Mouse (Mus musculus) bone marrow macrophage, adult 2 months (primary cell): Measurements from ENCODE around the gene Brat1. TPM values are rescaled to one million over a fixed set of nuclear protein-coding genes. Genes with fewer than 3 reads are reported as not detected.
A peak's percentile ranks its signal among the peaks of the same experiment; 100 is the strongest.

Source experiments
- H3K27ac ChIP-seq: 2 replicates; pipeline ENCODE4 v1.5.1; 2012; ENCODE audit warnings: low read depth, low read length; ENCODE audit not compliant: insufficient read depth
- H3K4me1 ChIP-seq: 2 replicates; pipeline ENCODE4 v1.6.1; 2012; ENCODE audit warnings: low read length; ENCODE audit not compliant: control insufficient read depth, insufficient read depth
- H3K4me3 ChIP-seq: 2 replicates; pipeline ENCODE4 v1.5.1; 2012; ENCODE audit warnings: mild to moderate bottlenecking, low read length, moderate library complexity; ENCODE audit not compliant: insufficient read depth
- CTCF ChIP-seq: IDR thresholded peaks from 2 replicates; pipeline ENCODE4 v1.5.1; 2012; ENCODE audit warnings: low read depth, mild to moderate bottlenecking, low read length, moderate library complexity
- POLR2A ChIP-seq: IDR thresholded peaks from 2 replicates; pipeline ENCODE4 v1.6.1; 2012; ENCODE audit warnings: mild to moderate bottlenecking, low read depth, low read length, borderline replicate concordance
- polyA plus RNA-seq: library from polyadenylated mRNA; stranded (reverse); fragments of >200 nt; gene quantifications from 2 replicates; pipeline ENCODE4 v1.2.4, GENCODE M21; 2012; ENCODE audit not compliant: missing spikeins, insufficient read depth, insufficient read length

Gene Brat1
- polyA plus RNA-seq, 1 experiment, result 13.5 TPM

GRCm38 (mm10) chr5:140723822-140724221, 19.0 kb downstream of the Brat1 start, which contains the start of gene Amz1:
TSS of gene Amz1 (plus strand) at chr5:140724127.
- TF ChIP-seq CTCF, result no peak
- no peak for TF ChIP-seq POLR2A
- H3K27ac ChIP-seq, result no peak within 1 kb of the TSS
- H3K4me3 ChIP-seq, result no peak within 1 kb of the TSS
- H3K4me1 ChIP-seq, result peaks cover 21% of the 10 kb centered on the region

GRCm38 (mm10) chr5:140726062-140726839, 21.4 kb downstream of the Brat1 start:
- H3K4me3 ChIP-seq, result no peak overlapping the region
- TF ChIP-seq POLR2A (no peak), CTCF (no peak)
- H3K27ac ChIP-seq, result no peak overlapping the region
- H3K4me1 ChIP-seq, result peaks cover 20% of the 10 kb centered on the region

GRCm38 (mm10) chr5:140726946-140727740, 22.3 kb downstream of the Brat1 start:
- no peak overlapping the region for H3K27ac ChIP-seq
- no peak for TF ChIP-seq CTCF
- no peak for TF ChIP-seq POLR2A
- no peak overlapping the region for H3K4me3 ChIP-seq
- peaks cover 16% of the 10 kb centered on the region for H3K4me1 ChIP-seq

- TF ChIP-seq CTCF (no peak), POLR2A (no peak)
- Histone ChIP-seq H3K4me1 (peaks cover 27% of the 10 kb centered on the region), H3K27ac (no peak overlapping the region), H3K4me3 (no peak overlapping the region)
These were observed 26.4 kb downstream of the Brat1 start for GRCm38 (mm10) chr5:140731040-140731797.

DNA sequence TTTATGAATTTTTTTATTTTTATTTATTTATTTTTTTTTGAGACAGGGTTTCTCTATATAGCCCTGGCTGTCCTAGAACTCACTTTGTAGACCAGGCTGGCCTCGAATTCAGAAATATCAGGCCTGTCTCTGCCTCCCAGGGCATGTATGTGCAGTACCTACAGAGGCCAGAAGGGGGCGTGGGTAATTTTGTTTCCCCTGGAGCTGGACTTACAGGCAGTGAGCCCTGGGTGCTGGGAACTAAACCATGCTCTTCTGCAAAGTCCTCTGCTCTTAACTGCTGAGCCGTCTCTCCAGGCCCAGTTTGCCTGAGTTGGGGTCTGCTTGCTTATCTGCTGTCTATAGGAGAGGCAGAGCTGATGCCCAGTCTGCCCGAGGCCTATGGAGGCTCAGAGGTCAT, 27.4 kb downstream of the Brat1 start:
- Histone ChIP-seq H3K4me1 (peaks cover 35% of the 10 kb centered on the region), H3K4me3 (no peak overlapping the region)
- TF ChIP-seq CTCF (peak; percentile 60), POLR2A (no peak)

GRCm38 (mm10) chr5:140733336-140733735, 28.5 kb downstream of the Brat1 start:
- H3K27ac ChIP-seq, result peak overlapping the region; percentile 11; the same call in 1 of the 2 replicates
- TF ChIP-seq POLR2A, result no peak
- no peak for TF ChIP-seq CTCF
- H3K4me1 ChIP-seq, result peaks cover 45% of the 10 kb centered on the region
- no peak overlapping the region for H3K4me3 ChIP-seq

More for the DNA sequence above, 27.4 kb downstream of the Brat1 start:
- H3K27ac ChIP-seq, result no peak overlapping the region

DNA sequence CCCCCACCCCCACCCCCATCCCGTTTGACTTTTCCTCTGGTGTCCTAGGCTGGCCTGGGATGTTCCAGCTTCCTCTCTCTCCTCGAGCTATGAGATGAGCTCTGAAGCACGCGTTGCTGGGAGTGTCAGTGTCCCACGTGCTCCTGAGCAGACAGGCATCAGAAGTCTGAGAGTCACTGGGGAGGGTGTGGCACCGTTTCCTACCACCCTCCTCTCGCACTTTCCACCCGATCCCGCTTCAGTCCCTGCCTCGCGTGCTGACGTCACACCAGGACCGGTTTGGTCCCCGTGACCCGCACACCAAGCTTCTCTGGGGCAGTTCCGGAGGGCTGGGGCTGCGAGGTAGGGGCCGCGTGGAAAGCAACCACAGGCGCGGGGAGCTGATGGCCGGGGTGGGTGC, 30.5 kb downstream of the Brat1 start:
- Histone ChIP-seq H3K27ac (peak overlapping the region; percentile 55), H3K4me3 (peak overlapping the region; percentile 84), H3K4me1 (peaks cover 55% of the 10 kb centered on the region)
- TF ChIP-seq CTCF, result no peak
- TF ChIP-seq POLR2A, result no peak

DNA sequence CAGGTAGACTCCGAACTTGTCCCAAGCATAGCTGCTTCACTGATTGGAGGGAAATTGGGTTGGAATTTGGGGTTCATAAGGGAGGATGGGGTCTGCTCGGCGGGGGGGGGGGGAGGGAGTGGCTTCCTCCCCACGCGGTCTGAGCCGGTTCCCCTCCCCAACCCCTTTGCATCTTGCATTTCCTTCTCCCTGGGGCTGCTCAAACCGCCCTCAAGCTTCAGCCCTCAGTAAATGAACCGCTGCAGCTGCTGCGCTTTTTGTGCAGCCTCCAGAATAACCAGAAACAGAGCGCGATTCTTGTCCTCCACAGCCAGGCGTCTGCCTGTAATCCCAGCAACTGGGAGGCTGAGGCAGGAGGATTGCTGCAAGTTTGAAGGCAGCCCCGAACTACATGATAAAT, 31.4 kb downstream of the Brat1 start:
- peak overlapping the region; percentile 55; the same call in 1 of the 2 replicates for H3K27ac ChIP-seq
- no peak for TF ChIP-seq POLR2A
- no peak for TF ChIP-seq CTCF
- H3K4me1 ChIP-seq, result peaks cover 54% of the 10 kb centered on the region
- H3K4me3 ChIP-seq, result peak overlapping the region; percentile 84

DNA sequence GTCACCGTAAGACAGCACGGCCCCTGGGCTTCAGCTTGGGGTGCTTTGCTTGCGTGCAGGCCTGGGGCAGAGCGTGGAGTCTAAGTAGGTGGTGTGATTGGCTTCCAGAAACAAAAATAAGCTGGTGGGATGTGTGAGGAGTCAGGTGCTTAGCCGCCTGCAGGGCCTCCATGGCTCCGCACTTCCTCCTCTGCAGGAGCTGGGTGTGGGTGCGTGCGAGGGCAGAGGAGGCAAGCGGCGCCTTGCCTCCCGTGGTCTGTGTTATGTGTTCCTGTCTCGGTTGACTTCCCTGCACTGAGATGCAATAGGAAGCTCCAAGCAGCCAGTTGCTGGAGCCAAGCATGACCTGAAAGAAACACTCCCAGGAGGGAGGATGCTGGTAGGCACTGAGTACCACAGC, 35.0 kb downstream of the Brat1 start:
- TF ChIP-seq CTCF, result no peak
- TF ChIP-seq POLR2A, result no peak
- Histone ChIP-seq H3K4me3 (no peak overlapping the region), H3K4me1 (peaks cover 32% of the 10 kb centered on the region), H3K27ac (peak overlapping the region; percentile 61)

DNA sequence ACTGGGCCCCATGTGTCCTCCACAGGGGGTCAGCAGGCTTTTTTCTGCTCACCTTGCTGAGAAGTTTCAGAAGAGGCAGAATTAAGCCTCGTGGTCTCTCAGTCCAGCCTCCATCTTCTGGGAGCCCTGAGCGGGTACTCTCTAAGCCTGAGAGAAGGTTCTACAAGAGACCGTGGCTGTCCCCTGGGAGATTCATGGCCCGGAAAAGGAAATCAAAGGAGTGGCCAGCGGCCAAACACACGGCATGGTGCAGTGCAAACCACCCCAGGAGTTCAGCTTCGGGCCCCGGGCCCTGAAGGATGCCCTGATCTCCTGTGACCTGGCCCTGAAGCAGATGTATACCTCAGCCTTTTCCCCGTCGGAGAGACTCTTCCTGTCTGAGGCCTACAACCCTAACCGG, 36.2 kb downstream of the Brat1 start:
- TF ChIP-seq CTCF (no peak), POLR2A (no peak)
- peaks cover 30% of the 10 kb centered on the region for H3K4me1 ChIP-seq
- H3K27ac ChIP-seq, result no peak overlapping the region
- no peak overlapping the region for H3K4me3 ChIP-seq
